Mouse (Mus musculus) stomach, embryonic 14.5 days (tissue): ENCODE measurements around the gene Prkacb. TPM values are rescaled to one million over a fixed set of nuclear protein-coding genes. Genes with fewer than 3 reads are reported as not detected.

ENCODE experiments used
- ATAC-seq: fragments of 200-750 bp; cut with Nextera tagmentation; 2 replicates; pipeline ENCODE4 v1.8.0; 2017; ENCODE audit warnings: low read depth, moderate TSS enrichment; ENCODE audit not compliant: insufficient number of reproducible peaks, insufficient read depth, low FRiP score
- H3K27ac ChIP-seq: fragments of 300-500 bp; sonication (generic); 2 replicates; pipeline ENCODE4 v1.5.1; 2014; ENCODE audit warnings: mild to moderate bottlenecking, low read length, moderate library complexity, mixed read lengths
- H3K27me3 ChIP-seq: fragments of 300-500 bp; sonication (generic); 2 replicates; pipeline ENCODE4 v1.6.1; 2014; ENCODE audit warnings: low read length, control low read depth, mixed read lengths; ENCODE audit not compliant: control insufficient read depth, insufficient read depth
- H3K36me3 ChIP-seq: fragments of 300-500 bp; sonication (generic); 2 replicates; pipeline ENCODE4 v1.6.1; 2014; ENCODE audit warnings: mild to moderate bottlenecking, control low read depth, low read length, moderate library complexity, mixed read lengths; ENCODE audit not compliant: control insufficient read depth, insufficient read depth
- H3K4me1 ChIP-seq: fragments of 300-500 bp; sonication (generic); 2 replicates; pipeline ENCODE4 v1.6.1; 2014; ENCODE audit warnings: low read length, control low read depth, mixed read lengths; ENCODE audit not compliant: control insufficient read depth, insufficient read depth
- H3K4me2 ChIP-seq: fragments of 300-500 bp; sonication (generic); replicated peaks from 2 replicates; pipeline ENCODE4 v1.6.1; 2014; ENCODE audit warnings: low read depth, low read length, control low read depth
- H3K4me3 ChIP-seq: fragments of 300-500 bp; sonication (generic); 2 replicates; pipeline ENCODE4 v1.5.1; 2014; ENCODE audit warnings: low read depth, low read length, control low read depth
- H3K9ac ChIP-seq: fragments of 300-500 bp; sonication (generic); replicated peaks from 2 replicates; pipeline ENCODE4 v1.6.1; 2014; ENCODE audit warnings: low read depth, mild to moderate bottlenecking, control low read depth, low read length, moderate library complexity, mixed read lengths
- H3K9me3 ChIP-seq: fragments of 300-500 bp; sonication (generic); 2 replicates; pipeline ENCODE4 v1.6.1; 2016; ENCODE audit warnings: low read depth, low read length, control low read depth; ENCODE audit not compliant: control insufficient read depth
- WGBS: fragments of 180-500 bp; shearing (Covaris S2); extraction: QIAGEN DNeasy Blood & Tissue Kit; methylation state at CpG from one replicate; pipeline ENCODE4 v1.1.7; 2014; 5-methylcytosine and 5-hydroxymethylcytosine counted together
- polyA plus RNA-seq: library from polyadenylated mRNA; unstranded; fragments of >200 nt; fragmentation: Nextera tagmentation; extraction: Ambion mirVana; gene quantifications from 2 replicates; pipeline ENCODE4 v1.2.1, GENCODE M21; 2014

Gene Prkacb
- polyA plus RNA-seq, 1 experiment from 2014 or later: 68.4 TPM

- H3K36me3 ChIP-seq: no peaks in the 10 kb centered on the region
- H3K4me2 ChIP-seq: peak overlapping the region; percentile 43
- 42% methylated on average over 13 of the region's 13 CpGs for WGBS
- H3K4me3 ChIP-seq: peak overlapping the region; percentile 10; the same call in 1 of the 2 replicates
- H3K9me3 ChIP-seq: no peaks in the 10 kb centered on the region
- no peak overlapping the region; the same call in 1 of the 2 replicates for H3K9ac ChIP-seq
- H3K27me3 ChIP-seq: no peaks in the 10 kb centered on the region
- no peak for ATAC-seq
- peak overlapping the region; percentile 18; the same call in 1 of the 2 replicates for H3K27ac ChIP-seq
- H3K4me1 ChIP-seq: peaks cover 4% of the 10 kb centered on the region; the same call in 1 of the 2 replicates
Observed at GRCm38 (mm10) chr3:146682140-146682651, 130.6 kb downstream of the Prkacb start.

GRCm38 (mm10) chr3:146681696-146682095 lies 131.1 kb downstream of the Prkacb start:
- H3K4me3 ChIP-seq: no peak overlapping the region
- no peaks in the 10 kb centered on the region for H3K9me3 ChIP-seq
- peak overlapping the region; percentile 43 for H3K4me2 ChIP-seq
- H3K36me3 ChIP-seq: no peaks in the 10 kb centered on the region
- H3K9ac ChIP-seq: no peak overlapping the region
- 65% methylated on average over 8 of the region's 8 CpGs for WGBS
- H3K4me1 ChIP-seq: peaks cover 4% of the 10 kb centered on the region; the same call in 1 of the 2 replicates
- no peak for ATAC-seq
- no peaks in the 10 kb centered on the region for H3K27me3 ChIP-seq
- H3K27ac ChIP-seq: no peak overlapping the region

- ATAC-seq: no peak
- Histone ChIP-seq H3K4me1 (peaks cover 4% of the 10 kb centered on the region; the same call in 1 of the 2 replicates), H3K27ac (no peak overlapping the region), H3K4me3 (no peak overlapping the region), H3K9ac (no peak overlapping the region), H3K36me3 (no peaks in the 10 kb centered on the region), H3K4me2 (no peak overlapping the region), H3K27me3 (no peaks in the 10 kb centered on the region), H3K9me3 (no peaks in the 10 kb centered on the region)
- 94% methylated on average over 13 of the region's 13 CpGs for WGBS
Observed at GRCm38 (mm10) chr3:146680625-146681024, 132.2 kb downstream of the Prkacb start.

- Histone ChIP-seq H3K27me3 (no peaks in the 10 kb centered on the region), H3K4me3 (no peak overlapping the region), H3K36me3 (no peaks in the 10 kb centered on the region), H3K27ac (no peak overlapping the region), H3K9ac (no peak overlapping the region), H3K4me1 (peaks cover 4% of the 10 kb centered on the region; the same call in 1 of the 2 replicates), H3K9me3 (no peaks in the 10 kb centered on the region), H3K4me2 (no peak overlapping the region)
- ATAC-seq: no peak
- WGBS: 91% methylated on average over 16 of the region's 16 CpGs
Observed at GRCm38 (mm10) chr3:146679646-146680045, 133.1 kb downstream of the Prkacb start.

Other genes starting within 250 kb of the Prkacb start
- not detected in 2 replicates for gene Uox, start 242.6 kb downstream of the Prkacb start, polyA plus RNA-seq
- gene Dnase2b, start 197.4 kb downstream of the Prkacb start, polyA plus RNA-seq: not detected in 2 replicates
- gene 4930503B20Rik, start 161.7 kb downstream of the Prkacb start, polyA plus RNA-seq: not detected in 2 replicates
- 0.46 and 1.00 TPM in 2 replicates for gene Samd13, start 127.4 kb downstream of the Prkacb start, polyA plus RNA-seq
- gene Ttll7, start 39.4 kb upstream of the Prkacb start, polyA plus RNA-seq: 2.9 and 3.4 TPM in 2 replicates